ENCODE assay signal across 8 mouse cellular contexts in the genomic region with DNA sequence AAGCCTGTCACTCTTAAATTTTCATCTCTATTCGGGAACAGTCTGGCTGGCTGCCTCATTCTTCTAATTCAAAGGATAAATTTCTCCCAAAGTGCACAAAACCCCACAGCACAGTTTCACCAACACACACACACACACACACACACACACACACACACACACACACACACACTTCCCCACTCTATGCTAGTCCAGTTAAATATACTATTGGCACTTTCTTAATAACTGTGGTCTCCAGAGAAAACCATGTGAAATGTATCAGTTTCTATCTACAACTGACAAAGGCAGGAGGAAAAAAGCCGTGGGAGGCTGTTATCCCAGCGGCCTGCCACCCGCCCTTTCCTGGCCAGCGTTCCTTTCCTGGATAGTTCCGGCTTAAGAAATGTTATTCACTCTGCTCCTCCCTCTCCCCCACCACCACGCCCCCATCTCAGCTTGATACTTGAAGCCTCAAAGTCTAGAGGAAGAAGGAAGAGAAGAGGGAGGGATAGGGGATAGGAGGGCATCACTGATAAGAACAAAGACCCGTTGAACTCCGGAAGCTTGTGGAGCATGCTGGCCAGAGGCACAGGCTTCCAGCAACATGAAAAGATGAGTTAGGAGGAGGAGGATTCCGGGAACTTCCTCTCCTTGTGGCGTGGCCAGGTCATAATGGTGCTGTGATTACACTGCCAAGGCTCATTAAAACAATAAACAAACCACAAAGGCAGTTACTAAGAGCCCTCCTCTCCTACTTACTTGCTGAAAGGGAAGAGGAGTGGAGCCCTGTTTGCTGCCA.
DNase-seq lines count a peak whose midpoint lies in the region; ATAC-seq and TF ChIP-seq lines count a peak whose summit lies in the region.

No protein-coding gene starts in this region.

- H3K4me1 ChIP-seq in heart, embryonic 10.5 days = 0 out of 2 replicates have a peak, but pooled peaks cover 6% of the 10 kb centered on the region
- H3K4me1 ChIP-seq in kidney, adult 2 months (ENCODE audit: control insufficient read depth, insufficient read depth, low read length) = no peaks in the 10 kb centered on the region
- H3K4me1 ChIP-seq in neural tube, embryonic 13.5 days (replicated peaks) = peaks cover 13% of the 10 kb centered on the region

- WGBS in heart, embryonic 10.5 days = 5% methylated on average over 11 of the region's 11 CpGs
- WGBS in kidney, adult 2 months = 3% methylated on average over 11 of the region's 11 CpGs
- WGBS in neural tube, embryonic 13.5 days = 5% methylated on average over 11 of the region's 11 CpGs

- H3K36me3 ChIP-seq in heart, embryonic 10.5 days = no peaks in the 10 kb centered on the region
- no peaks in the 10 kb centered on the region for H3K36me3 ChIP-seq in kidney, adult 2 months (ENCODE audit: control insufficient read depth, insufficient read depth, low read length)
- no peaks in the 10 kb centered on the region for H3K36me3 ChIP-seq in neural tube, embryonic 13.5 days

- peak overlapping the region; percentile 46 for H3K4me2 ChIP-seq in neural tube, embryonic 13.5 days

- ATAC-seq in neural tube, embryonic 13.5 days (ENCODE audit: low read depth) = peak; percentile 61
- no peak for ATAC-seq in activated CD4-positive, CD25-positive, alpha-beta regulatory T cell, adult 4 months

- H3K4me3 ChIP-seq in heart, embryonic 10.5 days = peak overlapping the region; percentile 38
- no peak overlapping the region for H3K4me3 ChIP-seq in kidney, adult 2 months (ENCODE audit: insufficient read depth, low read depth, low read length)
- H3K4me3 ChIP-seq in neural tube, embryonic 13.5 days = 0 out of 2 replicates have a peak overlapping the region, but pooled peaks have one; percentile 6

- no peaks in the 10 kb centered on the region for H3K27me3 ChIP-seq in heart, embryonic 10.5 days (ENCODE audit: insufficient read depth, poor library complexity, severe bottlenecking)
- no peaks in the 10 kb centered on the region for H3K27me3 ChIP-seq in kidney, adult 2 months (replicated peaks; ENCODE audit: control insufficient read depth, insufficient read depth, low read length)
- H3K27me3 ChIP-seq in neural tube, embryonic 13.5 days = no peaks in the 10 kb centered on the region

- DNase-seq in Muller cell, postnatal 12 days (ENCODE audit: inconsistent ontology term) = peak; percentile 93
- DNase-seq in embryo, embryonic 11.5 days (ENCODE audit: low read depth, low spot score) = peak; percentile 59
- peak; percentile 86 for DNase-seq in heart, embryonic 10.5 days (ENCODE audit: low spot score)
- peak; percentile 85 for DNase-seq in kidney, adult 2 months
- peak; percentile 42 to 48 for DNase-seq in lung, adult 18-20 months
- DNase-seq in B cell, adult 2 months = no peak

- peak overlapping the region; percentile 50 for H3K9ac ChIP-seq in neural tube, embryonic 13.5 days

- H3K9me3 ChIP-seq in heart, embryonic 10.5 days = no peaks in the 10 kb centered on the region
- H3K9me3 ChIP-seq in neural tube, embryonic 13.5 days = no peaks in the 10 kb centered on the region

- peak overlapping the region; percentile 59; the same call in 1 of the 2 replicates for H3K27ac ChIP-seq in heart, embryonic 10.5 days
- peak overlapping the region; percentile 49; the same call in 1 of the 2 replicates for H3K27ac ChIP-seq in kidney, adult 2 months (ENCODE audit: insufficient read depth, low read depth, low read length)
- peak overlapping the region; percentile 33 for H3K27ac ChIP-seq in neural tube, embryonic 13.5 days (replicated peaks)

- no peak for TF ChIP-seq POLR2A in kidney, adult 2 months (IDR thresholded peaks at IDR 0.05; ENCODE audit: low read depth, low read length)

- TF ChIP-seq CTCF in kidney, adult 2 months (conservative IDR thresholded peaks at IDR 0.05; ENCODE audit: insufficient read depth, insufficient read length, low read depth, low read length) = no peak

Comparison
In these comparisons a context has a peak if more than half of its experiments do, and no peak if none do; other contexts are left out.
1. DNase-seq: peak in Muller cell, postnatal 12 days (single experiment), embryo, embryonic 11.5 days (single experiment), heart, embryonic 10.5 days (single experiment), kidney, adult 2 months (single experiment) and lung, adult 18-20 months (2 of 2); none in B cell, adult 2 months (0 of 2).
2. Peak in every context shown above with its lines, with median percentiles within 50 percentile points of each other: H3K27ac ChIP-seq.